Mouse (Mus musculus) intestine, embryonic 15.5 days (tissue): ENCODE data around the gene Cdc42bpb. TPM values are rescaled to one million over a fixed set of nuclear protein-coding genes. Genes with fewer than 3 reads are reported as not detected.

Experiments used
- ATAC-seq: fragments of 200-750 bp; cut with Nextera tagmentation; 2 replicates; pipeline ENCODE4 v1.8.0; 2017; ENCODE audit warnings: moderate TSS enrichment, moderate library complexity
- H3K27ac ChIP-seq: fragments of 300-500 bp; sonication (generic); 2 replicates; pipeline ENCODE4 v1.5.1; 2015; ENCODE audit warnings: mild to moderate bottlenecking, inconsistent platforms
- H3K27me3 ChIP-seq: fragments of 300-500 bp; sonication (generic); replicated peaks from 2 replicates; pipeline ENCODE4 v1.6.1; 2015; ENCODE audit warnings: inconsistent platforms
- H3K36me3 ChIP-seq: fragments of 300-500 bp; sonication (generic); 2 replicates; pipeline ENCODE4 v1.6.1; 2015; ENCODE audit warnings: inconsistent platforms
- H3K4me1 ChIP-seq: fragments of 300-500 bp; sonication (generic); replicated peaks from 2 replicates; pipeline ENCODE4 v1.6.1; 2015; ENCODE audit warnings: inconsistent platforms
- H3K4me2 ChIP-seq: fragments of 300-500 bp; sonication (generic); replicated peaks from 2 replicates; pipeline ENCODE4 v1.6.1; 2015; ENCODE audit warnings: mild to moderate bottlenecking, inconsistent platforms
- H3K4me3 ChIP-seq: fragments of 300-500 bp; sonication (generic); replicated peaks from 2 replicates; pipeline ENCODE4 v1.5.1; 2015; ENCODE audit warnings: inconsistent platforms
- H3K9ac ChIP-seq: fragments of 300-500 bp; sonication (generic); 2 replicates; pipeline ENCODE4 v1.6.1; 2015; ENCODE audit warnings: inconsistent platforms
- H3K9me3 ChIP-seq: fragments of 300-500 bp; sonication (generic); 2 replicates; pipeline ENCODE4 v1.6.1; 2016; ENCODE audit warnings: inconsistent platforms
- WGBS: fragments of 180-500 bp; shearing (Covaris S2); methylation state at CpG from one replicate; pipeline ENCODE4 v1.1.7; 2015; 5-methylcytosine and 5-hydroxymethylcytosine counted together
- polyA plus RNA-seq: library from polyadenylated mRNA; unstranded; fragments of >200 nt; fragmentation: Nextera tagmentation; extraction: Ambion mirVana; gene quantifications from 2 replicates; pipeline ENCODE4 v1.2.1, GENCODE M21; 2015

The Cdc42bpb gene
- polyA plus RNA-seq, 1 experiment from 2014 or later: 31.8 TPM

GRCm38 (mm10) chr12:111272420-111272819, 105.1 kb downstream of the Cdc42bpb start:
- Histone ChIP-seq H3K27me3 (peaks cover 69% of the 10 kb centered on the region), H3K4me1 (peaks cover 33% of the 10 kb centered on the region), H3K9me3 (no peaks in the 10 kb centered on the region), H3K4me3 (peak overlapping the region; percentile 41; the same call in 1 of the 2 replicates), H3K27ac (no peak overlapping the region), H3K9ac (no peak overlapping the region), H3K36me3 (0 out of 2 replicates have a peak, but pooled peaks cover 3% of the 10 kb centered on the region), H3K4me2 (peak overlapping the region; percentile 56; the same call in 1 of the 2 replicates)
- ATAC-seq: no peak
- 23% methylated on average over 12 of the region's 12 CpGs for WGBS

DNA sequence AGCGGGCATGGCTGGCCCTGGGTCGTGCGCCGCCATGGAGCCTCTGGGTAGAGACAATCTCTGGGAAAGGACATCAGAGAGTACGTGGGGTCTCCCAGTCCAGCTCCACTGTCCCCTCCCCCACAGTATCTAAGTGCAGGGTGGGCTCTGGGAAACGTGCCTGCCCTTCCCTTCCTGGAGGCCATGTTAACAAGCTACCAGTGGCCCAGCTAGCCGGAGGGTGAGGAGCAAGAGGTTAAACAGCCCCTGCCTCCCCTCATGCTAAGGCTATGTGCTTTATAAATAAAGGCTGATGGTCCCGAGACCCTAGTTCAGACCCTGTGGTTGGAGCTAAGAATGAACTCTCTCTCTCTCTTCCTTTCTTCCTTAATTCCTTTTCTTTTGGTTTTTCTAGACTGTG, 105.6 kb downstream of the Cdc42bpb start:
- peak overlapping the region; percentile 42 for H3K9ac ChIP-seq
- H3K27me3 ChIP-seq: peaks cover 66% of the 10 kb centered on the region
- H3K4me3 ChIP-seq: peak overlapping the region; percentile 41
- H3K4me1 ChIP-seq: peaks cover 33% of the 10 kb centered on the region
- ATAC-seq: no peak
- no peaks in the 10 kb centered on the region for H3K9me3 ChIP-seq
- H3K4me2 ChIP-seq: peak overlapping the region; percentile 56
- WGBS: 19% methylated on average over 8 of the region's 8 CpGs
- 0 out of 2 replicates have a peak, but pooled peaks cover 3% of the 10 kb centered on the region for H3K36me3 ChIP-seq
- no peak overlapping the region for H3K27ac ChIP-seq

- peak overlapping the region; percentile 42 for H3K9ac ChIP-seq
- 8% methylated on average over 28 of the region's 28 CpGs for WGBS
- H3K36me3 ChIP-seq: no peaks in the 10 kb centered on the region
- ATAC-seq: peak; percentile 47
- H3K4me2 ChIP-seq: peak overlapping the region; percentile 56
- H3K9me3 ChIP-seq: no peaks in the 10 kb centered on the region
- H3K4me1 ChIP-seq: peaks cover 33% of the 10 kb centered on the region
- peak overlapping the region; percentile 41 for H3K4me3 ChIP-seq
- H3K27me3 ChIP-seq: peaks cover 60% of the 10 kb centered on the region
- H3K27ac ChIP-seq: 0 out of 2 replicates have a peak overlapping the region, but pooled peaks have one; percentile 7
These were observed 106.1 kb downstream of the Cdc42bpb start for GRCm38 (mm10) chr12:111271406-111271805.

DNA sequence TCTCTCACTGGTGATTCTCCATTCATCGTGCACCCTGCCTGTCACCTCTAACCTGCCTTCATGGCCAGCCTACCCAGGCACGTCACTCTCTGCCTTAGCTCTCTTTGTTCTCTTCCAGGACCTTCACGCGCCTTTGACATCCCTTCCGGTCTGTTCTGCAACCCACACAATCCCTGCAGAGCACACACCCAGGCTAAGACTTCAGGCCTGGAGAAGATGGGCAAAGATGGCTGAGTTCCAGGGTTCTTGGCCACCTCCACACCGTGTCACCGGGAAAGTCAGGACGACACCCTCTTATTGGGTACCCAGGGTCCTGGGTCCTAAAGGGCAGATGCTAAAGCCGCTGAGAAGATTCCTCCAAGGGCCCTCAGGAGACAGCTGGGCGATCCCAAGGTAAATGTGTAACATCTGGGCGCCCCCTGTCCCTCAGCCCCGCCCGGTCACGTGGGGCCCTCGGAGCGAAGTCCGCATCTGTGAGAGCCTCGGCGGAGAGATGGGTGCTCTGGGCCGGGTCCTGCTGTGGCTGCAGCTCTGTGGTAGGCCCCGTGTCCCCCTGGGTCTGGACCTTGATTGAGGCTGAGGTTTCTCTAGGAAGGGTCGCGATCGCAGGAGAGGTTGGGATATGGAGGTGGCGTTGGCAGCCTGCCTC, 106.8 kb downstream of the Cdc42bpb start, which contains the start of gene Amn:
Gene Amn (plus strand): TSS at position 467 of the 649 bp plus-strand sequence.
- peak; percentile 84 for ATAC-seq
- Histone ChIP-seq H3K4me2 (peak within 1 kb of the TSS; percentile 56), H3K36me3 (no peaks in the 10 kb centered on the region), H3K4me1 (peaks cover 33% of the 10 kb centered on the region), H3K9me3 (no peaks in the 10 kb centered on the region), H3K27me3 (peaks cover 53% of the 10 kb centered on the region), H3K4me3 (peak within 1 kb of the TSS; percentile 41), H3K27ac (peak within 1 kb of the TSS; percentile 36; the same call in 1 of the 2 replicates), H3K9ac (peak within 1 kb of the TSS; percentile 42)
- 24% methylated on average over 25 of the region's 25 CpGs for WGBS

GRCm38 (mm10) chr12:111267673-111268325, 109.7 kb downstream of the Cdc42bpb start:
- Histone ChIP-seq H3K9ac (no peak overlapping the region), H3K27ac (no peak overlapping the region), H3K36me3 (0 out of 2 replicates have a peak, but pooled peaks cover 5% of the 10 kb centered on the region), H3K4me3 (no peak overlapping the region), H3K4me2 (no peak overlapping the region), H3K27me3 (peaks cover 27% of the 10 kb centered on the region), H3K4me1 (peaks cover 12% of the 10 kb centered on the region), H3K9me3 (no peaks in the 10 kb centered on the region)
- ATAC-seq: 0 out of 2 replicates have a peak, but pooled peaks have one; percentile 10
- 64% methylated on average over 4 of the region's 4 CpGs for WGBS

DNA sequence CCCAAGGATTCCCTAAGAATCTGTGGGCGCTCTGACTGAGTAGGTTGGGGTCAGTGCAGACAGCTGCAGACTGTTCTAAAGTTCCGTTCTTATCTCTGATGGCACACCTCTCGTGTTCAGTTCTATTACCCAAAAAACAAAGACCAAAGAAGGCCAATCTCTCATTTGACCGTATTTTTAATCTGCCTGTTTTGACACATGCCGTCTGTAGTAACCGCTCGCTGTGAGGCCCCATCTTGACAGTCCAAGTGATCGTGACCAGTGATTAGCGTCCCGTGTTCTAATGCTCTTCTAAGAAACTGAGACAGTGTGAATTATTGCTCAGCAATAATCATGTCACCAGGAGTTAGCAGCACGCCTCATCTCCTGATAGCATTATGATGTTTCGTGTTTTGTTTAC, 110.9 kb downstream of the Cdc42bpb start:
- H3K27ac ChIP-seq: no peak overlapping the region
- no peak overlapping the region for H3K4me2 ChIP-seq
- H3K4me1 ChIP-seq: peaks cover 12% of the 10 kb centered on the region
- no peaks in the 10 kb centered on the region for H3K9me3 ChIP-seq
- ATAC-seq: no peak
- H3K4me3 ChIP-seq: no peak overlapping the region
- 85% methylated on average over 12 of the region's 12 CpGs for WGBS
- no peak overlapping the region for H3K9ac ChIP-seq
- peaks cover 16% of the 10 kb centered on the region for H3K27me3 ChIP-seq
- H3K36me3 ChIP-seq: 0 out of 2 replicates have a peak, but pooled peaks cover 5% of the 10 kb centered on the region

- 0 out of 2 replicates have a peak, but pooled peaks cover 5% of the 10 kb centered on the region for H3K36me3 ChIP-seq
- H3K4me1 ChIP-seq: peaks cover 5% of the 10 kb centered on the region
- ATAC-seq: no peak
- no peak overlapping the region for H3K4me3 ChIP-seq
- WGBS: 71% methylated on average over 5 of the region's 5 CpGs
- no peak overlapping the region for H3K4me2 ChIP-seq
- no peak overlapping the region for H3K27ac ChIP-seq
- H3K27me3 ChIP-seq: peaks cover 2% of the 10 kb centered on the region; the same call in 1 of the 2 replicates
- no peaks in the 10 kb centered on the region for H3K9me3 ChIP-seq
- no peak overlapping the region for H3K9ac ChIP-seq
These were observed 112.3 kb downstream of the Cdc42bpb start for GRCm38 (mm10) chr12:111265212-111265611.

- H3K4me1 ChIP-seq: peaks cover 5% of the 10 kb centered on the region
- H3K27ac ChIP-seq: no peak overlapping the region
- no peak overlapping the region for H3K4me3 ChIP-seq
- no peak for ATAC-seq
- H3K9ac ChIP-seq: no peak overlapping the region
- H3K36me3 ChIP-seq: 0 out of 2 replicates have a peak, but pooled peaks cover 5% of the 10 kb centered on the region
- H3K4me2 ChIP-seq: no peak overlapping the region
- 97% methylated on average over 16 of the region's 16 CpGs for WGBS
- no peaks in the 10 kb centered on the region for H3K9me3 ChIP-seq
- no peaks in the 10 kb centered on the region for H3K27me3 ChIP-seq
These were observed 113.9 kb downstream of the Cdc42bpb start for GRCm38 (mm10) chr12:111263650-111264049.

DNA sequence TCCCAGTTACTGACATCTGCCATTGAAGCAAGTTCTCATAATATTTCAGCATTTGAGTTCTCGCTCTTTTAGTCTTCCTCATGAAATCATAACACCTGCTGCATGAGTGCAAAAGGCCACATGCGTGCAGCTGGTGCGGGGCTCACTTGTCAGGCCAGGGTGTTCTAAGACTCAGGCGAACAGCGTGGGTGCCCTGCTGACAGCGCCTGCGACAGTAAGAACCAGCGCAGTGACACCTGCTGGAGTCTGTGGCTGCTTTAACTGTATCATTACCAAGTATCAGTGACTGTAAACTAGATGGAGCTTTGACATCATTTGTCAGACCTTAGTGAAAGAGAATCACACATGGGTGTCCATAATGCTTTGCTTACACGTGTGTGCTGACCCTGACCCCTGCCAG, 126.3 kb downstream of the Cdc42bpb start:
- no peak for ATAC-seq
- 73% methylated on average over 9 of the region's 9 CpGs for WGBS
- H3K27me3 ChIP-seq: no peaks in the 10 kb centered on the region
- no peak overlapping the region for H3K27ac ChIP-seq
- no peak overlapping the region for H3K9ac ChIP-seq
- no peak overlapping the region for H3K4me2 ChIP-seq
- no peaks in the 10 kb centered on the region for H3K9me3 ChIP-seq
- peaks cover 3% of the 10 kb centered on the region; the same call in 1 of the 2 replicates for H3K36me3 ChIP-seq
- no peak overlapping the region for H3K4me3 ChIP-seq
- no peaks in the 10 kb centered on the region for H3K4me1 ChIP-seq

GRCm38 (mm10) chr12:111250116-111250515, 127.4 kb downstream of the Cdc42bpb start:
- no peak overlapping the region for H3K4me2 ChIP-seq
- H3K9me3 ChIP-seq: no peaks in the 10 kb centered on the region
- H3K4me3 ChIP-seq: no peak overlapping the region
- no peak for ATAC-seq
- 89% methylated on average over 8 of the region's 8 CpGs for WGBS
- H3K27ac ChIP-seq: no peak overlapping the region
- no peaks in the 10 kb centered on the region for H3K27me3 ChIP-seq
- H3K36me3 ChIP-seq: peaks cover 3% of the 10 kb centered on the region; the same call in 1 of the 2 replicates
- H3K4me1 ChIP-seq: no peaks in the 10 kb centered on the region
- H3K9ac ChIP-seq: no peak overlapping the region

DNA sequence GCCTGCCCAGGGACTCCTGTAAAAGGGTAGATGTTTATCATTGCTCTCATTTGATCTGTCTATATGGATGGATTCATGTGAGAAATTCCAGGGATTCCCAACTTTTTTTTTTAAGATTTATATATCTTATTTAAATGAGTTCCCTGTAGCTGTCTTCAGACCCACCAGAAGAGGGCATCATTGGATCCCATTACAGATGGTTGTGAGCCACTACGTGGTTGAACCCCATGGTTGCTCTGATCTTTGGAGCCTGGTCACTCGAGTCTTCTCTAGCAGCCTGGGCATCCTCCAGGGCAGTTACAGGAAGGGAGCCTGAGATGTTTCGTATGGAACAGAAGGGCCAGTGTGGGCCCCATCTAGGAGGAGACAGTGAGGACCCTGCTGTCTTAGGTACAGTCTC, 128.4 kb downstream of the Cdc42bpb start:
- H3K4me1 ChIP-seq: no peaks in the 10 kb centered on the region
- H3K9ac ChIP-seq: no peak overlapping the region
- no peaks in the 10 kb centered on the region for H3K9me3 ChIP-seq
- H3K27ac ChIP-seq: no peak overlapping the region
- no peak overlapping the region for H3K4me2 ChIP-seq
- WGBS: 51% methylated on average over 3 of the region's 3 CpGs
- H3K27me3 ChIP-seq: no peaks in the 10 kb centered on the region
- ATAC-seq: no peak
- H3K4me3 ChIP-seq: no peak overlapping the region
- 0 out of 2 replicates have a peak, but pooled peaks cover 3% of the 10 kb centered on the region for H3K36me3 ChIP-seq

- Histone ChIP-seq H3K27ac (no peak overlapping the region), H3K4me3 (no peak overlapping the region), H3K27me3 (no peaks in the 10 kb centered on the region), H3K9me3 (no peaks in the 10 kb centered on the region), H3K9ac (no peak overlapping the region), H3K4me2 (no peak overlapping the region), H3K4me1 (no peaks in the 10 kb centered on the region), H3K36me3 (0 out of 2 replicates have a peak, but pooled peaks cover 3% of the 10 kb centered on the region)
- ATAC-seq: no peak
- WGBS: 85% methylated on average over 9 of the region's 9 CpGs
These were observed 130.6 kb downstream of the Cdc42bpb start for GRCm38 (mm10) chr12:111246808-111247464.
